Mouse (Mus musculus): Measurements from ENCODE around the gene Kif6.

DNA sequence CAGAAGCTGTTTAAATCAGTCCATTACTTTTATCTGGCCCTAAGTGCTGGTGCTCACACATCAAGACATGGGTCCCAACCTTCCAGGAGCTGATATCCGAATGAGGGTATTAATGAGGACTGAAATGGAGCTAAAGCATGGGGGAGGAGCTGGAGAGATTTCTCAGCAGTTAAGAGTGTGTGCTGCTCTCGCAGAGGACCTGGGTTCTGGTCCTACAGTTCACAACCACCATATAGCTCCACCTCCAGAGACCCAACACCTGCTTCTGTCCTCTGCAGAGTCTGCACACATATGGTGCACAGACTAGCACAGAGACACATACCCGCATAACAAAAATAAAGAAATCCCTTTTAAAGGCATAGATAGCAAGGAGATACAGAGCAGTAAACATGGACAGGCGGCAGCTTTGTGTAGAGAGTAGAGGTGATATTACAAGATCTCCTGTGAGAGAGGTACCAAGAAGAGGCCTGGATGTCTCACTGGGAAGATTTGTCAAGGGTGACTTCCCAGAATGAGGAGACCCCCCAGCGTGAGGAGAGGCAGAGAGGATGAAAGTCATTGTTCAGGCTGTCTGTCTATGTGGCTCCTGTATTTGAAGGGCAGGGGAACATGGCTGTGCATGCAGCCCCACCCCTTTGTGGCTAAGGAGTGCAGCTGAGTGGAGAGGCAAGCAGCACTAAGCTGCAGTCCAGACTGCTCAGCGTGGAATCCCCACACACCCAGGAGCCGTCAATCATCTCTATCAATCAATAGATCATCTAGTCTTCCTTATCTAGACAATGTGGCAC is 173.4 kb downstream of the Kif6 start:
- TF ChIP-seq CTCF (IDR thresholded peaks at IDR 0.05; ENCODE audit: low read depth), result no peak
- no peak for TF ChIP-seq EP300 (IDR thresholded peaks at IDR 0.05; ENCODE audit: low read depth)
